ENCODE assay signal across 28 mouse cellular contexts in genomic region chr9:61296311-61296947, GRCm38 (mm10).
DNase-seq lines count a peak whose midpoint lies in the region; ATAC-seq and TF ChIP-seq lines count a peak whose summit lies in the region.
"Had no signal": no experiment of that assay in that cellular context is flagged by ENCODE, and none has a peak within 500 bp of the region (broad histone marks: within the 10 kb centered on the region; RNA-seq: fewer than 3 reads in every experiment).

No protein-coding gene starts in this region.

- ATAC-seq in kidney, embryonic 15.5 days (replicated peaks; ENCODE audit: low FRiP score), result no peak
- peak; percentile 18; the same call in 1 of the 2 replicates for ATAC-seq in kidney, postnatal 0 days (replicated peaks; ENCODE audit: low FRiP score, low read depth)
- ATAC-seq in kidney, embryonic 14.5 days (ENCODE audit: low FRiP score, low TSS enrichment), result no peak
- ATAC-seq: activated CD4-positive, CD25-positive, alpha-beta regulatory T cell, adult 4 months; inflammation-experienced regulatory T-cells, adult 6 months; lung, postnatal 0 days; midbrain, embryonic 13.5 days had no signal

- H3K36me3 ChIP-seq in kidney, embryonic 15.5 days, result no peaks in the 10 kb centered on the region
- no peaks in the 10 kb centered on the region for H3K36me3 ChIP-seq in kidney, postnatal 0 days (ENCODE audit: insufficient read depth, low read length)
- no peaks in the 10 kb centered on the region for H3K36me3 ChIP-seq in kidney, embryonic 14.5 days (ENCODE audit: control insufficient read depth, insufficient read depth, low read length)
- H3K36me3 ChIP-seq: forebrain, embryonic 12.5 days; hindbrain, embryonic 10.5 days; hindbrain, embryonic 15.5 days; limb, embryonic 15.5 days; liver, embryonic 13.5 days; midbrain, embryonic 13.5 days had no signal

- no peak overlapping the region for H3K4me2 ChIP-seq in kidney, embryonic 15.5 days
- H3K4me2 ChIP-seq in kidney, postnatal 0 days (ENCODE audit: low read length), result no peak overlapping the region
- no peak overlapping the region for H3K4me2 ChIP-seq in kidney, embryonic 14.5 days (replicated peaks; ENCODE audit: low read depth, low read length)
- H3K4me2 ChIP-seq: forebrain, embryonic 12.5 days; hindbrain, embryonic 15.5 days; limb, embryonic 15.5 days; liver, embryonic 13.5 days; midbrain, embryonic 13.5 days had no signal

- H3K9me3 ChIP-seq in kidney, embryonic 15.5 days (replicated peaks), result no peaks in the 10 kb centered on the region
- H3K9me3 ChIP-seq in kidney, postnatal 0 days (replicated peaks; ENCODE audit: low read length), result no peaks in the 10 kb centered on the region
- no peaks in the 10 kb centered on the region for H3K9me3 ChIP-seq in kidney, embryonic 14.5 days (ENCODE audit: control insufficient read depth, low read length)
- H3K9me3 ChIP-seq: hindbrain, embryonic 10.5 days; hindbrain, embryonic 15.5 days; limb, embryonic 15.5 days; liver, embryonic 13.5 days; midbrain, embryonic 13.5 days had no signal

- H3K4me3 ChIP-seq in kidney, embryonic 15.5 days (replicated peaks), result no peak overlapping the region
- no peak overlapping the region for H3K4me3 ChIP-seq in kidney, postnatal 0 days (replicated peaks; ENCODE audit: low read depth, low read length)
- H3K4me3 ChIP-seq in kidney, embryonic 14.5 days (ENCODE audit: low read length), result no peak overlapping the region
- H3K4me3 ChIP-seq: erythroblast, embryonic 14.5 days; forebrain, embryonic 12.5 days; hindbrain, embryonic 10.5 days; hindbrain, embryonic 15.5 days; layer of hippocampus, adult 2 months; limb, embryonic 15.5 days; liver, embryonic 13.5 days; megakaryocyte, embryonic 14.5 days; midbrain, embryonic 13.5 days had no signal

- H3K27ac ChIP-seq in kidney, embryonic 15.5 days, result no peak overlapping the region
- H3K27ac ChIP-seq in kidney, postnatal 0 days, result no peak overlapping the region
- H3K27ac ChIP-seq in kidney, embryonic 14.5 days (ENCODE audit: low read depth, low read length), result no peak overlapping the region
- H3K27ac ChIP-seq: forebrain, embryonic 12.5 days; hindbrain, embryonic 10.5 days; hindbrain, embryonic 15.5 days; layer of hippocampus, adult 2 months; limb, embryonic 15.5 days; liver, embryonic 13.5 days; midbrain, embryonic 13.5 days had no signal

- 90% methylated on average over 9 of the region's 9 CpGs for WGBS in kidney, embryonic 15.5 days
- WGBS in kidney, postnatal 0 days, result 89% methylated on average over 9 of the region's 9 CpGs
- WGBS in kidney, embryonic 14.5 days, result 89% methylated on average over 9 of the region's 9 CpGs

- peak; percentile 49 for DNase-seq in kidney, adult 11 months
- no peak for DNase-seq in kidney, postnatal 0 days (ENCODE audit: low spot score)
- DNase-seq in kidney, postnatal 36 days, result peak; percentile 69 to 72
- no peak for DNase-seq in layer of hippocampus, postnatal 14 days (ENCODE audit: low spot score in 2 of 2)
- DNase-seq: adrenal gland, adult 8-10 months; B cell, adult 2 months; cerebellum, adult 2 months; cerebellum, postnatal 36 days; gastrocnemius, postnatal 10 days; heart, postnatal 14 days; liver, embryonic 13.5 days; lung, adult 18-20 months; lung, postnatal 4 days; right cerebral cortex, postnatal 14 days had no signal

- no peak overlapping the region for H3K9ac ChIP-seq in kidney, embryonic 15.5 days
- no peak overlapping the region for H3K9ac ChIP-seq in kidney, postnatal 0 days (ENCODE audit: low read depth, low read length)
- H3K9ac ChIP-seq in kidney, embryonic 14.5 days (ENCODE audit: low read depth, low read length), result no peak overlapping the region
- H3K9ac ChIP-seq: forebrain, embryonic 12.5 days; hindbrain, embryonic 15.5 days; limb, embryonic 15.5 days; liver, embryonic 13.5 days; midbrain, embryonic 13.5 days had no signal

- peaks cover 9% of the 10 kb centered on the region; the same call in 1 of the 2 replicates for H3K27me3 ChIP-seq in kidney, embryonic 15.5 days
- no peaks in the 10 kb centered on the region for H3K27me3 ChIP-seq in kidney, postnatal 0 days (ENCODE audit: insufficient read depth, low read length)
- peaks cover 3% of the 10 kb centered on the region; the same call in 1 of the 2 replicates for H3K27me3 ChIP-seq in kidney, embryonic 14.5 days (ENCODE audit: control insufficient read depth, insufficient read depth, low read length)
- H3K27me3 ChIP-seq: CH12.LX; hindbrain, embryonic 15.5 days; limb, embryonic 15.5 days had no signal

- peaks cover 2% of the 10 kb centered on the region; the same call in 1 of the 2 replicates for H3K4me1 ChIP-seq in kidney, embryonic 15.5 days
- no peaks in the 10 kb centered on the region for H3K4me1 ChIP-seq in kidney, postnatal 0 days (replicated peaks; ENCODE audit: insufficient read depth, low read length)
- 0 out of 2 replicates have a peak, but pooled peaks cover 3% of the 10 kb centered on the region for H3K4me1 ChIP-seq in kidney, embryonic 14.5 days (ENCODE audit: control insufficient read depth, insufficient read depth, low read length)
- H3K4me1 ChIP-seq: megakaryocyte, embryonic 14.5 days had no signal

- no peak for TF ChIP-seq CTCF in kidney, postnatal 0 days (IDR thresholded peaks at IDR 0.05; ENCODE audit: low read depth)

Comparison
In these comparisons a context has a peak if more than half of its experiments do, and no peak if none do; other contexts are left out.
1. DNase-seq: peak in kidney, adult 11 months (single experiment) and kidney, postnatal 36 days (2 of 2); none in kidney, postnatal 0 days (single experiment) and layer of hippocampus, postnatal 14 days (0 of 2).